Mouse (Mus musculus) ovary, postnatal 14 days (tissue): ENCODE measurements around the gene Ykt6.
"Not testable (repeated sequence)": the region's sequence is repeated elsewhere in the genome, so short reads cannot be mapped to it uniquely, and the experiment has no call there.

ENCODE experiments used
- DNase-seq: peaks from one replicate; pipeline ENCODE4 v3.0.0; 2022; ENCODE audit warnings: low spot score

Gene Ykt6

GRCm38 (mm10) chr11:5955546-5956276 lies at the start of gene Ykt6:
TSS of gene Ykt6 (plus strand) at chr11:5955693.
- DNase-seq, result peak; percentile 93

GRCm38 (mm10) chr11:5905778-5906518 lies 49.5 kb upstream of the Ykt6 start:
- DNase-seq, result no peak

GRCm38 (mm10) chr11:5907096-5907495 lies 48.4 kb upstream of the Ykt6 start:
- no peak for DNase-seq

- no peak for DNase-seq
Measured at GRCm38 (mm10) chr11:5908642-5909041, 46.9 kb upstream of the Ykt6 start.

GRCm38 (mm10) chr11:5912635-5913034 lies 42.9 kb upstream of the Ykt6 start:
- peak; percentile 58 for DNase-seq

- no peak for DNase-seq
Measured at GRCm38 (mm10) chr11:5913256-5913655, 42.2 kb upstream of the Ykt6 start.

- no peak for DNase-seq
Measured at GRCm38 (mm10) chr11:5913936-5914335, 41.6 kb upstream of the Ykt6 start.

GRCm38 (mm10) chr11:5914940-5915339 lies 40.6 kb upstream of the Ykt6 start:
- no peak for DNase-seq

- DNase-seq, result no peak
Measured at GRCm38 (mm10) chr11:5915429-5916177, 39.9 kb upstream of the Ykt6 start.

GRCm38 (mm10) chr11:5916178-5916548 lies 39.3 kb upstream of the Ykt6 start:
- DNase-seq, result no peak

GRCm38 (mm10) chr11:5918111-5918510 lies 37.4 kb upstream of the Ykt6 start:
- DNase-seq, result no peak

- no peak for DNase-seq
Measured at GRCm38 (mm10) chr11:5919606-5920005, 35.9 kb upstream of the Ykt6 start.

- no peak for DNase-seq
Measured at GRCm38 (mm10) chr11:5920323-5920960, 35.1 kb upstream of the Ykt6 start.

GRCm38 (mm10) chr11:5924699-5925098 lies 30.8 kb upstream of the Ykt6 start:
- DNase-seq, result no peak

- no peak for DNase-seq
Measured at GRCm38 (mm10) chr11:5926696-5927220, 28.7 kb upstream of the Ykt6 start.

- DNase-seq, result no peak
Measured at GRCm38 (mm10) chr11:5930578-5930977, 24.9 kb upstream of the Ykt6 start.

GRCm38 (mm10) chr11:5931947-5932346 lies 23.5 kb upstream of the Ykt6 start:
- DNase-seq, result not testable (repeated sequence)

- DNase-seq, result not testable (repeated sequence)
Measured at GRCm38 (mm10) chr11:5934531-5934930, 21.0 kb upstream of the Ykt6 start.

GRCm38 (mm10) chr11:5942966-5943365 lies 12.5 kb upstream of the Ykt6 start:
- no peak for DNase-seq

GRCm38 (mm10) chr11:5945096-5945495 lies 10.4 kb upstream of the Ykt6 start:
- DNase-seq, result no peak

GRCm38 (mm10) chr11:5947796-5948195 lies 7.7 kb upstream of the Ykt6 start:
- DNase-seq, result no peak
